Mouse (Mus musculus): ENCODE data around the gene Spag5.

- TF ChIP-seq CTCF (IDR thresholded peaks at IDR 0.05; ENCODE audit: insufficient read depth, low read depth, low read length) (no peak), POLR2A (IDR thresholded peaks at IDR 0.05; ENCODE audit: insufficient read depth, low read depth, low read length) (no peak)
Measured at GRCm38 (mm10) chr11:78360789-78361131, 59.4 kb downstream of the Spag5 start.
